Mouse (Mus musculus): ENCODE measurements around the gene Amh.

DNA sequence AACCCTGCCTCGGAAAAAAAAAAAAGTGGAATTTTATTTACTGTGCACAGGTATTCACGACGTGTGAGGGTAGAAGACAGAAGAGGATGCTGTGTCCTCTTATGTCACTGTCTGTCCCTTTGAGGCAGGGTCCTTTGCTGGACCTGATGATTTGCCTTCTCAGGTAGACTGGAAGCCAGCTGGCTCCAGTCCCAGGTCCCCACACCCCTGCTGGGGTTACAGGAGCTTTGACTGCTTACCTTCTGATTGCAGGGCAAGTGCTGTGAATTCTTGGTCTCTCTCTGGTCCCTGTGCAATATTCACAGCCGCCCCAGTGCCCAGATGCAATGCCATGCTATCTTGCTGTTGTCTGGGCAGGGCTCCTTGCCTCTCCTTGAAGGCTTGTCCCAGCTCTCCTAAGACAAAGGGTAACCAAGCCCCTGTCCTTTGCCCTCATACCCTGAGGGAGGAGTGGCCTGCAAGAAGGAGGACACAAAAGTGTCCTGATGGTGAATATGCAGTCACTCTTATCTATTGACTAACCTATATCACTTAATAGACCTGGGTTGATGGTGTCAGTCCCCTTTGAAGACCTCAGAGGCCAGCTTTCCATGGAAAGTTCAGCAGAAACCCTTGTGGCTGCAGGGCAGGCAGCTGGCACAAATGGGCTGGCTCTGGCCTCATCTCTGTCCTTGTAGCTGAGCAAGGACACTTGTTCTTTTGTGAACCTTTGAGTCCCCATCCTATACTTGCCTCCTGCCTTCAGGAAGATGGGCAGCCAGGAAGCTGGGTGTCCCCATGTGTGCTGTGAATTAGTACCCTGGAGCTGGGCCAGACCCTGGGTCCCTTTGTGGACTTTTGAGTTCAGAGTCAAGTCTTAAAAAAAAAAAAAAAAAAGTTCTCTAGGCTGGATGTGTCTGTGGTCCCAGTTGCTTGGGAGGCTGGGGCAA lies 44.2 kb upstream of the Amh start:
- no peak for TF ChIP-seq CTCF (IDR thresholded peaks at IDR 0.05; ENCODE audit: low read depth)
- TF ChIP-seq EP300 (IDR thresholded peaks at IDR 0.05; ENCODE audit: low read depth): no peak

Measured in heart, postnatal 0 days (tissue).